ENCODE assay signal across 8 mouse cellular contexts in the genomic region with DNA sequence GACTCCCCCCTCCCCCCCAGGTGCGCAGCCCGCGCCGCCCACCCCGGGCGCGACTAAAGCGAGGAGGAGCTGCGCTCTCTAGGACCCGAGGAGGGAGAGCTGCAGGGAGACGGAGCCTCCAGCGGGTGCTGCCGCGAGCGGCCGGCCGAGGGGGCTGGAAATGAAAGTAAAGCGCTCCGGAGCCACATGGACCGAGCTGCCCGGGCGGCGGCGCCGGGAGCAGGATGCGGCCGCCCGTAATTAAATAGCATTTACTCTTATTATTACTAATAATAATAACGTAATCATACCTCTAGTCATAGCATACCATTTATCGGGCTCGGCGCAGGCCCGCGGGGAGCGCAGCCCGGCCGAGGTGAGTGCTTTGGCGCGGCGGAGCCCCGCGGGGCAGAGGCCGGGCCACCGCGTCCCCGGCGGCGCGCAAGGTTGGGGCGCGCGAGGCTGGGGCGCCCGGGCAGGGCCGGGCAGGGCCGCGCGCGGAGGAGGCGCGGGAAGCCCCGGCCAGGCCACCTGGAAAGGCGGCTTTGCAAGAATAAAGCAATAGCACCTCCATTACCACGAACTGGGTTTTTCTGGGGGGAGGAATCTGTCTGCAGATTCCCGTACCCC. TPM values are rescaled to one million over a fixed set of nuclear protein-coding genes. Genes with fewer than 3 reads are reported as not detected.
DNase-seq lines count a peak whose midpoint lies in the region; ATAC-seq and TF ChIP-seq lines count a peak whose summit lies in the region.

Gene Zc3h7b, plus strand, starts transcription at position 66 of the 609 bp plus-strand sequence.
Gene Rangap1, minus strand, starts transcription at position 539 of the 609 bp plus-strand sequence.

- H3K27me3 ChIP-seq in E14TG2a.4 (ENCODE audit: insufficient read depth, low read length), result peaks cover 2% of the 10 kb centered on the region
- no peaks in the 10 kb centered on the region for H3K27me3 ChIP-seq in forebrain, embryonic 13.5 days
- H3K27me3 ChIP-seq in heart, embryonic 16.5 days (ENCODE audit: control insufficient read depth, insufficient read depth, low read length), result no peaks in the 10 kb centered on the region
- peaks cover 15% of the 10 kb centered on the region; the same call in 1 of the 2 replicates for H3K27me3 ChIP-seq in liver, embryonic 15.5 days
- H3K27me3 ChIP-seq in neural tube, embryonic 12.5 days (replicated peaks), result no peaks in the 10 kb centered on the region
- H3K27me3 ChIP-seq in stomach, postnatal 0 days (ENCODE audit: control insufficient read depth, insufficient read depth, low read length), result no peaks in the 10 kb centered on the region

- 0% methylated on average over 49 of the region's 65 CpGs for WGBS in forebrain, embryonic 13.5 days
- WGBS in heart, embryonic 16.5 days, result under 1% methylated on average over 59 of the region's 65 CpGs
- WGBS in liver, embryonic 15.5 days (ENCODE audit: insufficient replicate concordance), result under 1% methylated on average over 65 of the region's 65 CpGs
- WGBS in neural tube, embryonic 12.5 days, result under 1% methylated on average over 65 of the region's 65 CpGs
- 0% methylated on average over 53 of the region's 65 CpGs for WGBS in stomach, postnatal 0 days

- TF ChIP-seq CTCF in E14TG2a.4 (conservative IDR thresholded peaks at IDR 0.05; ENCODE audit: low read length), result no peak
- peak; percentile 43; the same call in 1 of the 2 replicates for TF ChIP-seq CTCF in stomach, postnatal 0 days (IDR thresholded peaks at IDR 0.05; ENCODE audit: low read depth)

- TF ChIP-seq EP300 in stomach, postnatal 0 days (optimal IDR thresholded peaks at IDR 0.05), result no peak

- no peaks in the 10 kb centered on the region for H3K36me3 ChIP-seq in E14TG2a.4 (ENCODE audit: insufficient read depth, low read length)
- H3K36me3 ChIP-seq in forebrain, embryonic 13.5 days (ENCODE audit: poor library complexity, severe bottlenecking), result no peaks in the 10 kb centered on the region
- no peaks in the 10 kb centered on the region for H3K36me3 ChIP-seq in heart, embryonic 16.5 days (ENCODE audit: control insufficient read depth, insufficient read depth)
- H3K36me3 ChIP-seq in liver, embryonic 15.5 days (replicated peaks), result no peaks in the 10 kb centered on the region
- no peaks in the 10 kb centered on the region for H3K36me3 ChIP-seq in neural tube, embryonic 12.5 days
- H3K36me3 ChIP-seq in stomach, postnatal 0 days (ENCODE audit: control insufficient read depth, insufficient read depth, low read length), result no peaks in the 10 kb centered on the region

- peak within 1 kb of the TSS; percentile 95 for H3K27ac ChIP-seq in forebrain, embryonic 13.5 days
- H3K27ac ChIP-seq in heart, embryonic 16.5 days (ENCODE audit: low read length), result peak within 1 kb of the TSS; percentile 87
- H3K27ac ChIP-seq in liver, embryonic 15.5 days (replicated peaks), result peak within 1 kb of the TSS; percentile 76
- H3K27ac ChIP-seq in neural tube, embryonic 12.5 days, result peak within 1 kb of the TSS; percentile 82
- peak within 1 kb of the TSS; percentile 94 for H3K27ac ChIP-seq in stomach, postnatal 0 days (replicated peaks)

- H3K4me1 ChIP-seq in E14TG2a.4 (replicated peaks; ENCODE audit: low read depth, low read length), result peaks cover 33% of the 10 kb centered on the region
- H3K4me1 ChIP-seq in forebrain, embryonic 13.5 days, result peaks cover 29% of the 10 kb centered on the region
- H3K4me1 ChIP-seq in heart, embryonic 16.5 days (ENCODE audit: control insufficient read depth, insufficient read depth, low read length), result peaks cover 16% of the 10 kb centered on the region
- peaks cover 33% of the 10 kb centered on the region for H3K4me1 ChIP-seq in liver, embryonic 15.5 days (replicated peaks)
- peaks cover 20% of the 10 kb centered on the region for H3K4me1 ChIP-seq in neural tube, embryonic 12.5 days
- no peaks in the 10 kb centered on the region for H3K4me1 ChIP-seq in stomach, postnatal 0 days (replicated peaks; ENCODE audit: control insufficient read depth, insufficient read depth)

- peak within 1 kb of the TSS; percentile 98 for H3K9ac ChIP-seq in forebrain, embryonic 13.5 days
- peak within 1 kb of the TSS; percentile 98 for H3K9ac ChIP-seq in heart, embryonic 16.5 days (ENCODE audit: low read length)
- H3K9ac ChIP-seq in liver, embryonic 15.5 days, result peak within 1 kb of the TSS; percentile 67
- H3K9ac ChIP-seq in neural tube, embryonic 12.5 days, result peak within 1 kb of the TSS; percentile 98
- H3K9ac ChIP-seq in stomach, postnatal 0 days (ENCODE audit: low read length), result peak within 1 kb of the TSS; percentile 95

- peak within 1 kb of the TSS; percentile 85 for H3K4me2 ChIP-seq in forebrain, embryonic 13.5 days
- H3K4me2 ChIP-seq in heart, embryonic 16.5 days (ENCODE audit: low read depth, low read length), result peak within 1 kb of the TSS; percentile 71
- peak within 1 kb of the TSS; percentile 85 for H3K4me2 ChIP-seq in liver, embryonic 15.5 days
- H3K4me2 ChIP-seq in neural tube, embryonic 12.5 days (replicated peaks), result peak within 1 kb of the TSS; percentile 87
- H3K4me2 ChIP-seq in stomach, postnatal 0 days (replicated peaks; ENCODE audit: low read depth), result peak within 1 kb of the TSS; percentile 95

- H3K9me3 ChIP-seq in E14TG2a.4 (ENCODE audit: low read length), result no peaks in the 10 kb centered on the region
- no peaks in the 10 kb centered on the region for H3K9me3 ChIP-seq in forebrain, embryonic 13.5 days (replicated peaks)
- H3K9me3 ChIP-seq in heart, embryonic 16.5 days (replicated peaks; ENCODE audit: control insufficient read depth, low read length), result no peaks in the 10 kb centered on the region
- H3K9me3 ChIP-seq in liver, embryonic 15.5 days (replicated peaks), result no peaks in the 10 kb centered on the region
- no peaks in the 10 kb centered on the region for H3K9me3 ChIP-seq in neural tube, embryonic 12.5 days
- no peaks in the 10 kb centered on the region for H3K9me3 ChIP-seq in stomach, postnatal 0 days (ENCODE audit: control insufficient read depth, low read length)

- peak within 1 kb of the TSS; percentile 90 for H3K4me3 ChIP-seq in E14TG2a.4 (replicated peaks; ENCODE audit: low read length)
- H3K4me3 ChIP-seq in forebrain, embryonic 13.5 days, result peak within 1 kb of the TSS; percentile 98
- peak within 1 kb of the TSS; percentile 81 for H3K4me3 ChIP-seq in heart, embryonic 16.5 days (ENCODE audit: low read length)
- H3K4me3 ChIP-seq in liver, embryonic 15.5 days (replicated peaks), result peak within 1 kb of the TSS; percentile 73
- peak within 1 kb of the TSS; percentile 89 for H3K4me3 ChIP-seq in neural tube, embryonic 12.5 days
- H3K4me3 ChIP-seq in stomach, postnatal 0 days (ENCODE audit: low read depth, low read length), result peak within 1 kb of the TSS; percentile 88

- peak; percentile 70; the same call in 1 of the 2 replicates for ATAC-seq in cerebellum, adult (ENCODE audit: insufficient number of reproducible peaks, low FRiP score, low TSS enrichment)
- ATAC-seq in forebrain, embryonic 13.5 days, result peak; percentile 87
- peak; percentile 80 for ATAC-seq in heart, embryonic 16.5 days (replicated peaks; ENCODE audit: extremely low read depth, insufficient read depth, low FRiP score)
- ATAC-seq in liver, embryonic 15.5 days (ENCODE audit: insufficient read depth), result peak; percentile 82
- ATAC-seq in neural tube, embryonic 12.5 days (ENCODE audit: low FRiP score, low read depth), result peak; percentile 77
- ATAC-seq in stomach, postnatal 0 days (ENCODE audit: low FRiP score, low TSS enrichment), result peak; percentile 85

- DNase-seq in kidney, postnatal 25 days, result peak; percentile 79 to 90
- DNase-seq in stomach, postnatal 0 days (ENCODE audit: low spot score), result peak; percentile 82

RNA-seq across cellular contexts. Expression of gene Zc3h7b, which starts in this region (rescaled TPM):
- 41.5 and 44.3 TPM in 2 replicates for polyA plus RNA-seq in forebrain, embryonic 13.5 days (2015; fragmentation: Nextera tagmentation; extraction: Ambion mirVana)
- polyA plus RNA-seq in heart, embryonic 16.5 days (2015; fragmentation: Nextera tagmentation; extraction: Ambion mirVana), result 18.0 and 19.2 TPM in 2 replicates
- 5.0 and 5.1 TPM in 2 replicates for polyA plus RNA-seq in liver, embryonic 15.5 days (2015; fragmentation: Nextera tagmentation; extraction: Ambion mirVana)
- 40.3 and 48.3 TPM in 2 replicates for polyA plus RNA-seq in neural tube, embryonic 12.5 days (2016; fragmentation: Nextera tagmentation; extraction: Ambion mirVana)
- polyA plus RNA-seq in stomach, postnatal 0 days (2015; fragmentation: Nextera tagmentation; extraction: Ambion mirVana), result 9.1 and 11.1 TPM in 2 replicates

RNA-seq across cellular contexts. Expression of gene Rangap1, which starts in this region (rescaled TPM):
- polyA plus RNA-seq in forebrain, embryonic 13.5 days (2015; fragmentation: Nextera tagmentation; extraction: Ambion mirVana), result 141 and 160 TPM in 2 replicates
- 75.9 and 83.6 TPM in 2 replicates for polyA plus RNA-seq in heart, embryonic 16.5 days (2015; fragmentation: Nextera tagmentation; extraction: Ambion mirVana)
- 71.7 and 79.3 TPM in 2 replicates for polyA plus RNA-seq in liver, embryonic 15.5 days (2015; fragmentation: Nextera tagmentation; extraction: Ambion mirVana)
- 134 and 140 TPM in 2 replicates for polyA plus RNA-seq in neural tube, embryonic 12.5 days (2016; fragmentation: Nextera tagmentation; extraction: Ambion mirVana)
- 39.0 and 40.2 TPM in 2 replicates for polyA plus RNA-seq in stomach, postnatal 0 days (2015; fragmentation: Nextera tagmentation; extraction: Ambion mirVana)

Comparison
In these comparisons a context has a peak if more than half of its experiments do, and no peak if none do; other contexts are left out.
1. Peak in every context shown above with its lines: DNase-seq, ATAC-seq, H3K4me3 ChIP-seq and H3K27ac ChIP-seq.